Mouse (Mus musculus): ENCODE measurements around the gene Vmn2r55. TPM values are rescaled to one million over a fixed set of nuclear protein-coding genes. Genes with fewer than 3 reads are reported as not detected.
"Not testable (repeated sequence)": the region's sequence is repeated elsewhere in the genome, so short reads cannot be mapped to it uniquely, and the experiment has no call there.

The Vmn2r55 gene
- not detected in 2 replicates for total RNA-seq (2012; rRNA removed)

- DNase-seq (ENCODE audit: low read depth, low spot score); H3K27ac ChIP-seq (ENCODE audit: insufficient read depth, low read depth, low read length, poor library complexity, severe bottlenecking); H3K9me3 ChIP-seq (ENCODE audit: control insufficient read depth, insufficient read depth, low read depth, low read length); H3K4me1 ChIP-seq (ENCODE audit: control insufficient read depth in 2 of 2, insufficient read depth in 2 of 2, low read length in 2 of 2, poor library complexity in 1 of 2); H3K36me3 ChIP-seq (ENCODE audit: control insufficient read depth, insufficient read depth, low read length, poor library complexity, severe bottlenecking); H3K9ac ChIP-seq (ENCODE audit: insufficient read depth, low read depth, low read length, poor library complexity, severe bottlenecking); H3K4me3 ChIP-seq (ENCODE audit: insufficient read depth in 1 of 2, low read depth in 1 of 2, low read length in 2 of 2, poor library complexity in 1 of 2, severe bottlenecking in 1 of 2); in situ Hi-C loops (cut with MboI; ENCODE audit: low sequenced_read_pairs in 2 of 2, unreplicated experiment in 2 of 2): not testable (repeated sequence)
Measured at GRCm38 (mm10) chr7:12684903-12685302, at the start of gene Vmn2r55. Gene Vmn2r55 (minus strand): TSS chr7:12685003.

GRCm38 (mm10) chr7:12640219-12640618 is 44.6 kb downstream of the Vmn2r55 start, which contains the start of gene Vmn2r54:
Gene Vmn2r54 (minus strand): TSS chr7:12640319.
- DNase-seq (ENCODE audit: low read depth, low spot score); H3K9ac ChIP-seq (ENCODE audit: insufficient read depth, low read depth, low read length, poor library complexity, severe bottlenecking); H3K4me1 ChIP-seq (ENCODE audit: control insufficient read depth in 2 of 2, insufficient read depth in 2 of 2, low read length in 2 of 2, poor library complexity in 1 of 2); in situ Hi-C loops (cut with MboI; ENCODE audit: low sequenced_read_pairs in 2 of 2, unreplicated experiment in 2 of 2); H3K36me3 ChIP-seq (ENCODE audit: control insufficient read depth, insufficient read depth, low read length, poor library complexity, severe bottlenecking); H3K4me3 ChIP-seq (ENCODE audit: insufficient read depth in 1 of 2, low read depth in 1 of 2, low read length in 2 of 2, poor library complexity in 1 of 2, severe bottlenecking in 1 of 2); H3K9me3 ChIP-seq (ENCODE audit: control insufficient read depth, insufficient read depth, low read depth, low read length); H3K27ac ChIP-seq (ENCODE audit: insufficient read depth, low read depth, low read length, poor library complexity, severe bottlenecking): not testable (repeated sequence)

GRCm38 (mm10) chr7:12608688-12609087 is 76.1 kb downstream of the Vmn2r55 start, which contains the start of gene Vmn2r53:
Gene Vmn2r53 (minus strand): TSS chr7:12608788.
- Histone ChIP-seq H3K9ac (ENCODE audit: insufficient read depth, low read depth, low read length, poor library complexity, severe bottlenecking) (no peak within 1 kb of the TSS), H3K27ac (ENCODE audit: insufficient read depth, low read depth, low read length, poor library complexity, severe bottlenecking) (no peak within 1 kb of the TSS), H3K4me1 (ENCODE audit: control insufficient read depth in 2 of 2, insufficient read depth in 2 of 2, low read length in 2 of 2, poor library complexity in 1 of 2) (no peaks in the 10 kb centered on the region), H3K36me3 (ENCODE audit: control insufficient read depth, insufficient read depth, low read length, poor library complexity, severe bottlenecking) (no peaks in the 10 kb centered on the region), H3K4me3 (ENCODE audit: insufficient read depth in 1 of 2, low read depth in 1 of 2, low read length in 2 of 2, poor library complexity in 1 of 2, severe bottlenecking in 1 of 2) (no peak within 1 kb of the TSS), H3K9me3 (ENCODE audit: control insufficient read depth, insufficient read depth, low read depth, low read length) (no peaks in the 10 kb centered on the region)
- TF ChIP-seq CHD2 (IDR thresholded peaks at IDR 0.05; ENCODE audit: low read depth, low read length) (no peak), MAFK (IDR thresholded peaks at IDR 0.05; ENCODE audit: insufficient read depth, low read depth, low read length) (no peak), ZNF384 (IDR thresholded peaks at IDR 0.05; ENCODE audit: low read depth, low read length) (no peak), HCFC1 (IDR thresholded peaks at IDR 0.05; ENCODE audit: borderline replicate concordance, insufficient read depth, low read length) (no peak), ZC3H11A (IDR thresholded peaks at IDR 0.05; ENCODE audit: borderline replicate concordance, low read depth, low read length) (no peak)
- in situ Hi-C loops (cut with MboI; ENCODE audit: low sequenced_read_pairs in 2 of 2, unreplicated experiment in 2 of 2), result no loop called here
- DNase-seq (ENCODE audit: low read depth, low spot score), result no peak

Other genes starting within 250 kb of the Vmn2r55 start
- 8.3 and 10.3 TPM in 2 replicates for gene Zfp606, start 206.7 kb downstream of the Vmn2r55 start, total RNA-seq (2012; rRNA removed)
- gene 2900092C05Rik, start 172.5 kb downstream of the Vmn2r55 start, total RNA-seq (2012; rRNA removed), result not detected in 2 replicates
- not detected in 2 replicates for gene Vmn2r53, start 76.2 kb downstream of the Vmn2r55 start, total RNA-seq (2012; rRNA removed)
- gene Vmn2r54, start 44.7 kb downstream of the Vmn2r55 start, total RNA-seq (2012; rRNA removed), result not detected in 2 replicates
- not detected in 2 replicates for gene Vmn2r56, start 50.0 kb upstream of the Vmn2r55 start, total RNA-seq (2012; rRNA removed)
- 13.3 and 19.2 TPM in 2 replicates for gene Zscan18, start 118.6 kb upstream of the Vmn2r55 start, total RNA-seq (2012; rRNA removed)
- gene Zfp329, start 133.9 kb upstream of the Vmn2r55 start, total RNA-seq (2012; rRNA removed), result 10.3 and 13.6 TPM in 2 replicates
- gene Zfp110, start 149.8 kb upstream of the Vmn2r55 start, total RNA-seq (2012; rRNA removed), result 53.9 and 65.9 TPM in 2 replicates
- 1.4 and 1.8 TPM in 2 replicates for gene Zfp128, start 196.2 kb upstream of the Vmn2r55 start, total RNA-seq (2012; rRNA removed)
- 5.1 and 5.7 TPM in 2 replicates for gene Zscan22, start 212.8 kb upstream of the Vmn2r55 start, total RNA-seq (2012; rRNA removed)
- 3,358 and 4,390 TPM in 2 replicates for gene Rps5, start 237.3 kb upstream of the Vmn2r55 start, total RNA-seq (2012; rRNA removed)
- 4.4 and 6.9 TPM in 2 replicates for gene Rnf225, start 242.4 kb upstream of the Vmn2r55 start, total RNA-seq (2012; rRNA removed)

All from ES-E14 (cell line).